Mouse (Mus musculus) C2C12 (cell line): ENCODE measurements around the gene Kif17. TPM values are rescaled to one million over a fixed set of nuclear protein-coding genes. Genes with fewer than 3 reads are reported as not detected.

Experiments
- H3K27me3 ChIP-seq: one replicate; pipeline ENCODE4 v1.6.1; 2011; ENCODE audit not compliant: control insufficient read depth, insufficient read depth, insufficient read length
- H3K36me3 ChIP-seq: one replicate; pipeline ENCODE4 v1.6.1; 2011; ENCODE audit not compliant: control insufficient read depth, insufficient read depth
- H3K4me3 ChIP-seq: one replicate; pipeline ENCODE4 v1.5.1; 2011; ENCODE audit warnings: mild to moderate bottlenecking, control low read depth; ENCODE audit not compliant: poor library complexity, insufficient read depth, severe bottlenecking
- H3K79me2 ChIP-seq: one replicate; pipeline ENCODE4 v1.6.1; 2011; ENCODE audit not compliant: control insufficient read depth, insufficient read depth
- H3K79me3 ChIP-seq: one replicate; pipeline ENCODE4 v1.6.1; 2011; ENCODE audit warnings: low read depth, control low read depth
- H3ac ChIP-seq: one replicate; pipeline ENCODE3; 2011; ENCODE audit warnings: low read depth; ENCODE audit not compliant: control insufficient read depth, insufficient read length
- CEBPB ChIP-seq: IDR thresholded peaks from one replicate; pipeline ENCODE4 v1.6.1; 2011; ENCODE audit warnings: low read depth, mild to moderate bottlenecking, control low read depth, moderate library complexity
- CTCF ChIP-seq: IDR thresholded peaks from one replicate; pipeline ENCODE4 v1.5.1; 2011; ENCODE audit not compliant: control insufficient read depth, insufficient read depth, insufficient read length
- FOSL1 ChIP-seq: IDR thresholded peaks from one replicate; pipeline ENCODE4 v1.8.0; 2011; ENCODE audit warnings: mild to moderate bottlenecking, low read length; ENCODE audit not compliant: poor library complexity, insufficient read depth, severe bottlenecking
- MAX ChIP-seq: IDR thresholded peaks from one replicate; pipeline ENCODE4 v1.6.1; 2011; ENCODE audit warnings: mild to moderate bottlenecking, control low read depth
- MYOD1 ChIP-seq: IDR thresholded peaks from one replicate; pipeline ENCODE4 v1.6.1; 2011; ENCODE audit warnings: low read depth; ENCODE audit not compliant: control insufficient read depth, insufficient read length
- MYOG ChIP-seq: IDR thresholded peaks from one replicate; pipeline ENCODE4 v1.6.1; 2011; ENCODE audit not compliant: control insufficient read depth, insufficient read length; ENCODE audit errors: extremely low read depth
- USF1 ChIP-seq: IDR thresholded peaks from one replicate; pipeline ENCODE4 v1.6.1; 2011; ENCODE audit warnings: low read depth, mild to moderate bottlenecking, control low read depth, moderate library complexity
- microRNA-seq: library from miRNA; unstranded; fragments of <30 nt; microRNA quantifications from one replicate; pipeline ENCODE4, GENCODE M21; 2019; ENCODE audit warnings: borderline microRNAs expressed
- polyA plus RNA-seq: library from polyadenylated mRNA; unstranded; fragments of >200 nt; fragmentation: generic; extraction: Trizol; gene quantifications from one replicate; pipeline ENCODE4 v1.2.1, GENCODE M21; 2012; ENCODE audit warnings: missing spikeins

Kif17 gene
- polyA plus RNA-seq, 1 experiment = 0.02 TPM

- Histone ChIP-seq H3K36me3 (no peaks in the 10 kb centered on the region), H3K79me3 (no peaks in the 10 kb centered on the region), H3ac (no peak overlapping the region), H3K4me3 (no peak overlapping the region), H3K27me3 (no peaks in the 10 kb centered on the region), H3K79me2 (no peaks in the 10 kb centered on the region)
- TF ChIP-seq FOSL1 (no peak), MAX (no peak), CTCF (no peak), MYOD1 (no peak), MYOG (no peak), USF1 (no peak), CEBPB (no peak)
Observed at GRCm38 (mm10) chr4:138348716-138349115, 98.5 kb downstream of the Kif17 start.

Small RNAs within 50 kb of the gene (microRNA-seq; reads per million reads assigned to microRNA genes)
- gene Gm27646 = not detected
- not detected for gene Mir7019

Other genes with a start within 250 kb of the Kif17 start
- gene Hp1bp3, start 34.1 kb upstream of the Kif17 start, polyA plus RNA-seq = 54.3 TPM
- 0.15 TPM for gene Sh2d5, start within 50 bp of the Kif17 start, polyA plus RNA-seq
- gene Ddost, start 54.3 kb downstream of the Kif17 start, polyA plus RNA-seq = 204 TPM
- gene Pink1, start 75.9 kb downstream of the Kif17 start, polyA plus RNA-seq = 9.7 TPM
- 8.7 TPM for gene Cda, start 117.6 kb downstream of the Kif17 start, polyA plus RNA-seq
- gene Fam43b, start 146.1 kb downstream of the Kif17 start, polyA plus RNA-seq = not detected
- 26.5 TPM for gene Mul1, start 184.2 kb downstream of the Kif17 start, polyA plus RNA-seq
- gene Camk2n1, start 203.9 kb downstream of the Kif17 start, polyA plus RNA-seq = 0.48 TPM